Mouse (Mus musculus) lung, adult 2 months (tissue): ENCODE data around the gene Ano10.

Source experiments
- CTCF ChIP-seq: fragments of 200-500 bp; IDR thresholded peaks from 2 replicates; pipeline ENCODE4 v1.5.1; 2011; ENCODE audit warnings: mild to moderate bottlenecking, low read length, control low read depth; ENCODE audit not compliant: insufficient read depth
- POLR2A ChIP-seq: fragments of 200-500 bp; IDR thresholded peaks from 2 replicates; pipeline ENCODE4 v1.6.1; 2011; ENCODE audit warnings: low read depth, mild to moderate bottlenecking, control low read depth, low read length, borderline replicate concordance; ENCODE audit errors: extremely low read depth

DNA sequence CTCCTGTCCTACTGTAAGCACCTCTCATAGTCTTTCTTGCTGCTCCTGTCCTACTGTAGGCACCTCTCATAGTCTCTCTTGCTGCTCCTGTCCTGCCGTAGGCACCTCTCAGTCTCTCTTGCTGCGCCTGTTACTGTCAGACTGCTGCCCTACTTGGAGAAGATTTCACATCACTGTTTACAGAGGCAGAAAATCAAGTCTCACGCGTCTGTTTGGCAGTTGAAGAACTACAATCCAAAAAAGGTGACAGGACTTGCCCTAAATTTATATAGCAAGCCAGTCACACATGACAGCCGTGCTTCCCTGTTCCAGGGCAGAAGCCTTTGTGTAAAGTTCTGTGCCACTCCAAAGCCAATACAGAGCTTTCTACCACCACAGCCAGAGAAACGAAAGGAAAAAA lies 20.2 kb upstream of the Ano10 start:
- TF ChIP-seq CTCF, result no peak
- TF ChIP-seq POLR2A, result no peak
